Mouse (Mus musculus) thymus, postnatal 14 days (tissue): ENCODE results near the gene Gm16485.

ENCODE experiments used
- DNase-seq: peaks from one replicate; pipeline ENCODE4 v3.0.0; 2021

The Gm16485 gene

GRCm38 (mm10) chr9:8971491-8971890, at the start of gene Gm16485:
Gm16485 (plus strand) TSS chr9:8971791.
- no peak for DNase-seq

DNA sequence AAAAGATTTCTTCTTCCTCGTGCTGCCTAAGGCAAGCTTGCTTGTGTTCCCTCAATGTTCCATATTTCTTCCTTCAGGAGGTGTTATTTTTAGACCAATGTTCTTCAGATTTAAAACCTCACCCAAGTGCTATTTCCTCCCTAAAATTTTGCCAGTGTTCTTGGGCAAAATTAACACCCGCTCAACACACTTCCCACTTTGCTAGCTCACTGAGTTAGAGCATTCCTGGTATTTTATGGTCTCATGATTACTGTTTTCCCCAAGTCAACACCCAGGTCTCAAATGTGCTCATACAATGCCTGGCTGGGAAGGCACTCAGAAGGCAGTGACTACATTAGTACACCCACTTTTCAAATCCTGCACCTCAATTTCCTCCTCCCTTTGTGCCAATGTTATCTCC, 44.0 kb upstream of the Gm16485 start:
- DNase-seq = no peak

DNA sequence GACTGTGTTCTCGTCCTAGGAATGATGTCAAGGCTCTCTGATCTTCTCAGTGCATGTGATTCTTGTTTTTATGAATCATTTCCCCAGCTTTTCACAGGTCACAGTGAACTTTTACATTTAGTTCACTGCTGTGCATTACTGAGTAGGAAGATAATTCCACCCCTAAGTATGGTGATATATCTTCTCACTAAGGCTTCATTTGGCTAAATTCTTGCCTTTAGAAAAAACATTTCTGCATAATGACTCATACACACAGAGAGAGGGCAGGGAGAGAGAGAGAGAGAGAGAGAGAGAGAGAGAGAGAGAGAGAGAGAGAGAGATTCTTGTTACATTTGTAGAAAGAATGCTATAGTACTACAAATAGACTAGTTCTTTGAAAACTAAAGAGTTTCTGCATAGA, 33.8 kb upstream of the Gm16485 start:
- no peak for DNase-seq

DNA sequence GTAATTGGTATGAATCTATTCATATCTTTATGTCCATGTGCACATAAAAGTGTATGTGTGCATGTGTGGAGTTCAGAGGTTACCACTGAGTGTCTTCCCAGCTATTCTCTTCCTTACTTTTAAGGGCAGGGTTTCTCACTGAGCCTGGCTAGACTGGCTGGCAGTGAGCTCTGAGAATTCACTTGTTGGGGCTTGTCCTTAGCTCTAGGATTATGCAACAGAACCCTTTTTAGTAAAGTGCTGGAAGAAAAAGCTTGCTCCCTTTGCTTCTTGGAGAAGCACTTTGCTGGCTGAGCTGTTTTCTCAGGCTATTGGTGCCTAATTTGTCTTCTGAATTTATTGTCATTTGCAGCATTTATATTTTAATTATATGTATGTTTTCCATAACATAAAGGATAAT, 18.3 kb upstream of the Gm16485 start:
- DNase-seq = no peak

- DNase-seq = no peak
These were observed 7.0 kb upstream of the Gm16485 start for GRCm38 (mm10) chr9:8964512-8965133.

DNA sequence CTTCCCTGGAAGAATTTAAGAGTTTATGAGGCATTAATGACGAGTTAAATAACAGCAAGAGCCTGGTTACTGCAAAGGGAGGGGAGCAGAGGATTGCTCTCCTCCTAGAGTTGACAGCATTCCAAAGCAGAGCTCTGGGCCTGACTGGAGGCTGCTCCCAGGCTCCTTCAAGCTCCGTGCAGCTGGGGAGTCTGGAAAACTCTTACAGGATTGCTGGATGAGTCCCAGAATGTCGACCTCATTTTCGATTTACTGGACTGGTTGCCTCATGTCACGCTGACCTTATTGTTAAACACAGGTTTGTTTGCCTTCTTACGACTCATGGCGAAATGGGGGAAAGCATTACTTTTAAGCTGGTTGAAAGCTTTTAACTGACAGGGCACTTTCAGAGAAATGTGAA, 1.4 kb upstream of the Gm16485 start:
- DNase-seq = no peak

DNA sequence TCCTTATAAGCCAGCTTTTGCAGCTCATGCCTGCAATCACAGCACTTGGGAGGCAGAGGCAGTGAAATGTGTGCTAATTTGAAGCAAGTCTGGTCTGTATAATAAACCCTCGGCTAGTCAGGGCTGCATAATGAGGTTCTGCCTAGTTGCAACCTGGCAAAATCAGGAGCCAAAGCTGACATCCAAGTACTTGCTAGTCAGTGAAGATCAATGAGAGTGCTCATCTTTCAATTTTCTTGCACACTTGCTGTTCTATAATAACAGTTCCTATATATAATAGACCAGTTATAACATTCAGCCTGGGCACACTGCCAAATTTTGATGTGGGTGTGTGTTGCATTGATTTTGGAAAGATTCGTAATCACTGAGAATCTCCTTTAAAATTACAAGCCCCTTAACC, 6.2 kb downstream of the Gm16485 start:
- no peak for DNase-seq

GRCm38 (mm10) chr9:8982315-8982714, 10.7 kb downstream of the Gm16485 start:
- DNase-seq = no peak

GRCm38 (mm10) chr9:8996494-8996893, 24.9 kb downstream of the Gm16485 start:
- DNase-seq = no peak

DNA sequence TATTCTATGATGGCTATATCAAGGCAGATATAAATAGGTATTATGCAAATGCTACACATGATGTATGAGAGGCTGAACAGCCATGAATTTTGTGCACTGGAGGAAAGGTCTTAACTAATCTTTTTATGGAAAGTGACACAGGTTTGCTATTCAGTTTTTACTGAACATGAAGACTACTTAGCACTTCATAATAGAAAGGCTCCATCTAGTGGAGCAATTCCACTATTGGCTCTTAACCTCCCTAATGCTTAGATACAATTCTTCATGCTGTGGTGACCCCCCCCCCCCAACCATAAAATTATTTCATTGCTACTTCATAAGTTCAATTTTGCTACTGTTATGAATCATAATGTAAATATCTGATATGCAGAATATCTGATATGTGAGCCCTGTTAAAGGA, 29.6 kb downstream of the Gm16485 start:
- DNase-seq = no peak

GRCm38 (mm10) chr9:9015108-9015507, 43.5 kb downstream of the Gm16485 start:
- no peak for DNase-seq
